Mouse (Mus musculus): ENCODE data around the gene Gpld1.

GRCm38 (mm10) chr13:24965130-24965845, 22.3 kb downstream of the Gpld1 start:
- TF ChIP-seq CTCF (IDR thresholded peaks at IDR 0.05): no peak
- no peak for TF ChIP-seq EP300 (IDR thresholded peaks at IDR 0.05)

Measured in lung, postnatal 0 days (tissue).